17 mouse cellular contexts compared by ENCODE assay signal in the genomic region with DNA sequence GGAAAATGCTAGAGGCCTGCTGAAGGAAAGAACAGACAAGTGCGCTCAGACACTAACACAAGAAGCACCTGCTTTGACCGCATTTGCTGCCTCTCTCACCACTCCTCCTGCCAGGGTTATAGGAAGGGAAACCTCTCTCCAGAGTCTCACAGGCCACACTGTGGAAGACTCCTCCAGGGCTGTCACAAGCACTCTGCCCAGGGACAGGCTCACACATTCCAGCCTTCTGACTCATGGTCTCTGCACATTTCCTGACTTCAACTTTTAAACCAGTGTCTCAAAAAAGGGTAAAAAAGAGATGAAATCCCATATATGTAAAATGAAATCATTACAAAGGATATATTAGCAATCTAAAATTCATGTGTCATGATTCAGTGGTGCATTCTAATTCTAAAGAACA. TPM values are rescaled to one million over a fixed set of nuclear protein-coding genes. Genes with fewer than 3 reads are reported as not detected.
A peak's percentile ranks its signal among the peaks of the same experiment; 100 is the strongest.
DNase-seq lines count a peak whose midpoint lies in the region; ATAC-seq and TF ChIP-seq lines count a peak whose summit lies in the region.
"Had no signal": no experiment of that assay in that cellular context is flagged by ENCODE, and none has a peak within 500 bp of the region (broad histone marks: within the 10 kb centered on the region; RNA-seq: fewer than 3 reads in every experiment).

No protein-coding gene starts in this region.

- no peaks in the 10 kb centered on the region for H3K9me3 ChIP-seq in heart, embryonic 14.5 days (ENCODE audit: control insufficient read depth, low read length)
- H3K9me3 ChIP-seq: limb, embryonic 10.5 days; liver, embryonic 13.5 days had no signal

- peak overlapping the region; percentile 75 to 77 for H3K27ac ChIP-seq in heart, embryonic 14.5 days (replicated peaks in 1 of 2; ENCODE audit: control insufficient read depth in 1 of 2, insufficient read depth in 1 of 2, low read depth in 2 of 2, low read length in 2 of 2)
- peak overlapping the region; percentile 1; the same call in 1 of the 2 replicates for H3K27ac ChIP-seq in embryonic fibroblast, embryonic 13.5 days (ENCODE audit: insufficient read depth, low read length)
- H3K27ac ChIP-seq: limb, embryonic 10.5 days; liver, embryonic 13.5 days had no signal

- DNase-seq in heart, postnatal 25 days (ENCODE audit: low spot score): no peak
- peak; percentile 57 for DNase-seq in 3134 (ENCODE audit: extremely low read depth, insufficient read length, low spot score)
- peak; percentile 68 for DNase-seq in Muller cell, postnatal 12 days (ENCODE audit: inconsistent ontology term)
- no peak for DNase-seq in c-Kit-positive CD71-positive TER-119-positive erythroid progenitor cells, embryonic 14.5 days (ENCODE audit: low spot score)
- DNase-seq: cerebellum, adult 9-10 months; embryo, embryonic 11 days; kidney, adult 8-10 months; kidney, postnatal 4 days; liver, embryonic 13.5 days; right cerebral cortex, postnatal 14 days had no signal

- intact Hi-C loops in heart, postnatal 25 days (cut with DNase I): loop anchor here (2.0 to 5.0 kb wide), 2 partner anchors 39 to 51 kb away; no protein-coding TSS in a partner anchor

- peaks cover 25% of the 10 kb centered on the region for H3K36me3 ChIP-seq in heart, embryonic 14.5 days (ENCODE audit: control insufficient read depth, insufficient read depth, low read length)

- no peak overlapping the region for H3K4me2 ChIP-seq in heart, embryonic 14.5 days (ENCODE audit: low read length)
- H3K4me2 ChIP-seq: liver, embryonic 13.5 days had no signal

- 0 out of 2 replicates have a peak, but pooled peaks have one; percentile 48 for ATAC-seq in heart, embryonic 14.5 days (ENCODE audit: insufficient number of reproducible peaks, insufficient read depth, low FRiP score, low read depth)
- no peak for ATAC-seq in megakaryocyte-erythroid progenitor cell, adult 5-6 weeks (replicated peaks; ENCODE audit: low FRiP score, low TSS enrichment, poor library complexity, severe bottlenecking)
- ATAC-seq: forebrain, embryonic 14.5 days; hindbrain, embryonic 16.5 days; midbrain, embryonic 16.5 days had no signal

- no peak for TF ChIP-seq POLR2A in embryonic fibroblast, embryonic 13.5 days (IDR thresholded peaks at IDR 0.05; ENCODE audit: low read depth, low read length)

- no peak overlapping the region for H3K4me3 ChIP-seq in heart, embryonic 14.5 days (ENCODE audit: control insufficient read depth in 1 of 2, insufficient read depth in 1 of 2, low read depth in 1 of 2, low read length in 2 of 2)
- no peak overlapping the region for H3K4me3 ChIP-seq in embryonic fibroblast, embryonic 13.5 days (ENCODE audit: insufficient read depth, low read length)
- H3K4me3 ChIP-seq: limb, embryonic 10.5 days; liver, embryonic 13.5 days had no signal

- H3K4me1 ChIP-seq in heart, embryonic 14.5 days (ENCODE audit: control insufficient read depth in 2 of 2, insufficient read depth in 2 of 2, low read length in 2 of 2): peaks cover 33 to 42% of the 10 kb centered on the region in 2 experiments
- H3K4me1 ChIP-seq in embryonic fibroblast, embryonic 13.5 days (ENCODE audit: control insufficient read depth, insufficient read depth, low read length): peaks cover 7% of the 10 kb centered on the region

- TF ChIP-seq CTCF in embryonic fibroblast, embryonic 13.5 days (IDR thresholded peaks at IDR 0.05; ENCODE audit: borderline replicate concordance, insufficient read depth, low read length): no peak

- H3K27me3 ChIP-seq in heart, embryonic 14.5 days (ENCODE audit: control insufficient read depth, insufficient read depth, low read length): no peaks in the 10 kb centered on the region
- H3K27me3 ChIP-seq: liver, embryonic 13.5 days had no signal

- peak overlapping the region; percentile 38; the same call in 1 of the 2 replicates for H3K9ac ChIP-seq in heart, embryonic 14.5 days (ENCODE audit: low read length)
- H3K9ac ChIP-seq: liver, embryonic 13.5 days had no signal

- 78% methylated on average over 2 of the region's 2 CpGs for WGBS in heart, embryonic 14.5 days

RNA-seq across cellular contexts. Expression of gene Srebf1, which starts 31.2 kb away (rescaled TPM):
- 37.9 and 45.3 TPM in 2 replicates for polyA plus RNA-seq in heart, embryonic 14.5 days (2014; fragmentation: Nextera tagmentation; extraction: Ambion mirVana)
- 10 to 100 TPM; 30.7 to 38.3 TPM for total RNA-seq in heart, postnatal 25 days (2021)
- polyA plus RNA-seq in embryonic fibroblast, embryonic 13.5 days (2011; ENCODE audit: insufficient read length, low read depth, missing spikeins): 54.1 and 57.3 TPM in 2 replicates
- total RNA-seq in megakaryocyte-erythroid progenitor cell, adult 5-6 weeks (2014; fragmentation: Nextera tagmentation): 73.1 and 92.3 TPM in 2 replicates
- 32.3 and 80.9 TPM in 2 replicates for total RNA-seq in megakaryocyte-erythroid progenitor cell, adult 5-6 weeks (2017)

Comparison
In these comparisons a context has a peak if more than half of its experiments do, and no peak if none do; other contexts are left out.
1. DNase-seq: peak in 3134 (single experiment) and Muller cell, postnatal 12 days (single experiment); none in heart, postnatal 25 days (single experiment) and c-Kit-positive CD71-positive TER-119-positive erythroid progenitor cells, embryonic 14.5 days (single experiment).